Mouse (Mus musculus): ENCODE results near the gene Tedc1. TPM values are rescaled to one million over a fixed set of nuclear protein-coding genes. Genes with fewer than 3 reads are reported as not detected.

Gene Tedc1
- polyA plus RNA-seq, 1 experiment, result 1.3 TPM

GRCm38 (mm10) chr12:113139908-113140615, 16.2 kb upstream of the Tedc1 start, which contains the start of gene Crip2:
TSS of gene Crip2 (plus strand) at chr12:113140236.
- Histone ChIP-seq H3K36me3 (ENCODE audit: control insufficient read depth, insufficient read depth, low read length) (no peaks in the 10 kb centered on the region), H3K4me1 (ENCODE audit: control insufficient read depth, insufficient read depth, low read length) (peaks cover 5% of the 10 kb centered on the region), H3K4me3 (ENCODE audit: insufficient read depth, low read depth, low read length) (peak within 1 kb of the TSS; percentile 72), H3K27ac (ENCODE audit: insufficient read depth, low read depth, low read length) (peak within 1 kb of the TSS; percentile 69), H3K27me3 (replicated peaks; ENCODE audit: control insufficient read depth, insufficient read depth, low read length) (no peaks in the 10 kb centered on the region)
- TF ChIP-seq CTCF (conservative IDR thresholded peaks at IDR 0.05; ENCODE audit: insufficient read depth, insufficient read length, low read depth, low read length) (no peak), POLR2A (IDR thresholded peaks at IDR 0.05; ENCODE audit: low read depth, low read length) (peak; percentile 79)
- WGBS, result 1% methylated on average over 68 of the region's 68 CpGs
- DNase-seq, result peak; percentile 93

GRCm38 (mm10) chr12:113140616-113141411, 15.4 kb upstream of the Tedc1 start:
- TF ChIP-seq CTCF (conservative IDR thresholded peaks at IDR 0.05; ENCODE audit: insufficient read depth, insufficient read length, low read depth, low read length) (no peak), POLR2A (IDR thresholded peaks at IDR 0.05; ENCODE audit: low read depth, low read length) (no peak)
- H3K36me3 ChIP-seq (ENCODE audit: control insufficient read depth, insufficient read depth, low read length), result no peaks in the 10 kb centered on the region
- H3K27me3 ChIP-seq (replicated peaks; ENCODE audit: control insufficient read depth, insufficient read depth, low read length), result no peaks in the 10 kb centered on the region
- peak; percentile 59 for DNase-seq
- H3K4me3 ChIP-seq (ENCODE audit: insufficient read depth, low read depth, low read length), result peak overlapping the region; percentile 72
- H3K27ac ChIP-seq (ENCODE audit: insufficient read depth, low read depth, low read length), result peak overlapping the region; percentile 69
- peaks cover 6% of the 10 kb centered on the region for H3K4me1 ChIP-seq (ENCODE audit: control insufficient read depth, insufficient read depth, low read length)
- WGBS, result 5% methylated on average over 49 of the region's 49 CpGs

- 24% methylated on average over 8 of the region's 8 CpGs for WGBS
- DNase-seq, result peak; percentile 80
- H3K27ac ChIP-seq (ENCODE audit: insufficient read depth, low read depth, low read length), result peak overlapping the region; percentile 69
- no peaks in the 10 kb centered on the region for H3K27me3 ChIP-seq (replicated peaks; ENCODE audit: control insufficient read depth, insufficient read depth, low read length)
- peaks cover 12% of the 10 kb centered on the region for H3K4me1 ChIP-seq (ENCODE audit: control insufficient read depth, insufficient read depth, low read length)
- TF ChIP-seq POLR2A (IDR thresholded peaks at IDR 0.05; ENCODE audit: low read depth, low read length) (no peak), CTCF (conservative IDR thresholded peaks at IDR 0.05; ENCODE audit: insufficient read depth, insufficient read length, low read depth, low read length) (no peak)
- no peaks in the 10 kb centered on the region for H3K36me3 ChIP-seq (ENCODE audit: control insufficient read depth, insufficient read depth, low read length)
- peak overlapping the region; percentile 72 for H3K4me3 ChIP-seq (ENCODE audit: insufficient read depth, low read depth, low read length)
These were observed 14.7 kb upstream of the Tedc1 start for GRCm38 (mm10) chr12:113141531-113141973.

- Histone ChIP-seq H3K4me1 (ENCODE audit: control insufficient read depth, insufficient read depth, low read length) (peaks cover 15% of the 10 kb centered on the region), H3K36me3 (ENCODE audit: control insufficient read depth, insufficient read depth, low read length) (no peaks in the 10 kb centered on the region), H3K27ac (ENCODE audit: insufficient read depth, low read depth, low read length) (peak overlapping the region; percentile 86), H3K4me3 (ENCODE audit: insufficient read depth, low read depth, low read length) (peak overlapping the region; percentile 72), H3K27me3 (replicated peaks; ENCODE audit: control insufficient read depth, insufficient read depth, low read length) (no peaks in the 10 kb centered on the region)
- peak; percentile 94 for DNase-seq
- no peak for TF ChIP-seq CTCF (conservative IDR thresholded peaks at IDR 0.05; ENCODE audit: insufficient read depth, insufficient read length, low read depth, low read length)
- TF ChIP-seq POLR2A (IDR thresholded peaks at IDR 0.05; ENCODE audit: low read depth, low read length), result no peak
- 17% methylated on average over 15 of the region's 15 CpGs for WGBS
These were observed 13.9 kb upstream of the Tedc1 start for GRCm38 (mm10) chr12:113142021-113142975.

GRCm38 (mm10) chr12:113143164-113143563, 13.1 kb upstream of the Tedc1 start:
- WGBS, result 39% methylated on average over 7 of the region's 7 CpGs
- DNase-seq, result no peak
- TF ChIP-seq CTCF (conservative IDR thresholded peaks at IDR 0.05; ENCODE audit: insufficient read depth, insufficient read length, low read depth, low read length), result no peak
- no peak for TF ChIP-seq POLR2A (IDR thresholded peaks at IDR 0.05; ENCODE audit: low read depth, low read length)
- H3K27ac ChIP-seq (ENCODE audit: insufficient read depth, low read depth, low read length), result peak overlapping the region; percentile 86
- H3K27me3 ChIP-seq (replicated peaks; ENCODE audit: control insufficient read depth, insufficient read depth, low read length), result no peaks in the 10 kb centered on the region
- H3K36me3 ChIP-seq (ENCODE audit: control insufficient read depth, insufficient read depth, low read length), result no peaks in the 10 kb centered on the region
- H3K4me1 ChIP-seq (ENCODE audit: control insufficient read depth, insufficient read depth, low read length), result peaks cover 15% of the 10 kb centered on the region
- peak overlapping the region; percentile 19 for H3K4me3 ChIP-seq (ENCODE audit: insufficient read depth, low read depth, low read length)

- peak; percentile 60 for DNase-seq
- TF ChIP-seq POLR2A (IDR thresholded peaks at IDR 0.05; ENCODE audit: low read depth, low read length), result no peak
- peak; percentile 74 for TF ChIP-seq CTCF (conservative IDR thresholded peaks at IDR 0.05; ENCODE audit: insufficient read depth, insufficient read length, low read depth, low read length)
- Histone ChIP-seq H3K27me3 (replicated peaks; ENCODE audit: control insufficient read depth, insufficient read depth, low read length) (no peaks in the 10 kb centered on the region), H3K27ac (ENCODE audit: insufficient read depth, low read depth, low read length) (no peak overlapping the region), H3K36me3 (ENCODE audit: control insufficient read depth, insufficient read depth, low read length) (no peaks in the 10 kb centered on the region), H3K4me3 (ENCODE audit: insufficient read depth, low read depth, low read length) (no peak overlapping the region), H3K4me1 (ENCODE audit: control insufficient read depth, insufficient read depth, low read length) (peaks cover 15% of the 10 kb centered on the region)
- 72% methylated on average over 20 of the region's 20 CpGs for WGBS
These were observed 12.0 kb upstream of the Tedc1 start for GRCm38 (mm10) chr12:113144001-113144756.
